Mouse (Mus musculus) kidney, adult 2 months (tissue): ENCODE measurements around the gene Nup62.

Experiments used
- CTCF ChIP-seq: fragments of 200-500 bp; conservative IDR thresholded peaks from 2 replicates; pipeline ENCODE4 v1.5.1; 2011; ENCODE audit warnings: low read depth, mild to moderate bottlenecking, control low read depth, low read length, moderate library complexity, mixed read lengths; ENCODE audit not compliant: insufficient read depth, insufficient read length
- POLR2A ChIP-seq: fragments of 200-500 bp; IDR thresholded peaks from one replicate; pipeline ENCODE4 v1.6.1; 2011; ENCODE audit warnings: low read depth, low read length, control low read depth

DNA sequence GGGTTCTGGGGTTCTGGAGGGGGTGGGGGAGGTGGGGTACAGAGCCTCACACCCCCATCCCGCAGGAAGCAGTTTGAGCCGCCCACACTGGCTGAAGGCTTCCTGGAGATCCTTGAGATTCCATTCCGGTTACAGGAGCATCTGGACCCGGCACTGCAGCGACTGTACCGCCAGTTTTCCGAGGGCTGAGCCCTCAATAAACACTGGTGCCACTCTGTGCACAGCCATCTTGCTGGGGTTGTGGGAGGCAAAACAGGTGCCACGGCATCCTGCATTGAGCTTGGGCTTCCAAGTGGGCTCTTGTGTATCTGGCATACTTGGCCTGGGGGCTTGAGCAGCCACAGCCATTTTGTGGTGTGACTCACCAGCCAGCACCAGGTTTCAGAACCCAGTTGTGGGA lies 46.5 kb downstream of the Nup62 start:
- TF ChIP-seq CTCF, result no peak
- TF ChIP-seq POLR2A, result no peak
